Mouse (Mus musculus) c-Kit-positive CD71-positive TER-119-positive erythroid progenitor cells, embryonic 14.5 days (primary cell): ENCODE measurements around the gene Chmp6.

Experiments
- DNase-seq: peaks from one replicate; pipeline ENCODE4 v3.0.0-alpha.2; 2013; ENCODE audit warnings: low spot score

The Chmp6 gene

GRCm38 (mm10) chr11:119937772-119938502 is 24.7 kb downstream of the Chmp6 start:
- no peak for DNase-seq

- DNase-seq, result no peak
Observed at GRCm38 (mm10) chr11:119939073-119939710, 26.0 kb downstream of the Chmp6 start.

GRCm38 (mm10) chr11:119939711-119940106 is 26.5 kb downstream of the Chmp6 start:
- no peak for DNase-seq

GRCm38 (mm10) chr11:119940142-119940541 is 26.9 kb downstream of the Chmp6 start:
- no peak for DNase-seq

GRCm38 (mm10) chr11:119941794-119942193 is 28.6 kb downstream of the Chmp6 start:
- no peak for DNase-seq

- DNase-seq, result no peak
Observed at GRCm38 (mm10) chr11:119942201-119942726, 29.0 kb downstream of the Chmp6 start.

- peak; percentile 96 for DNase-seq
Observed at GRCm38 (mm10) chr11:119942727-119943427, 29.6 kb downstream of the Chmp6 start, which contains the start of gene Baiap2. TSS of gene Baiap2 (plus strand) at chr11:119942763.

- DNase-seq, result peak; percentile 20
Observed at GRCm38 (mm10) chr11:119943428-119943988, 30.3 kb downstream of the Chmp6 start.

GRCm38 (mm10) chr11:119945343-119945742 is 32.1 kb downstream of the Chmp6 start:
- DNase-seq, result no peak

- DNase-seq, result no peak
Observed at GRCm38 (mm10) chr11:119947426-119947825, 34.2 kb downstream of the Chmp6 start.

- no peak for DNase-seq
Observed at GRCm38 (mm10) chr11:119947897-119948296, 34.7 kb downstream of the Chmp6 start.

GRCm38 (mm10) chr11:119948305-119948704 is 35.1 kb downstream of the Chmp6 start:
- DNase-seq, result no peak

GRCm38 (mm10) chr11:119948803-119949202 is 35.6 kb downstream of the Chmp6 start:
- no peak for DNase-seq

- DNase-seq, result no peak
Observed at GRCm38 (mm10) chr11:119950535-119950934, 37.3 kb downstream of the Chmp6 start.

GRCm38 (mm10) chr11:119951326-119951725 is 38.1 kb downstream of the Chmp6 start:
- DNase-seq, result no peak

- DNase-seq, result no peak
Observed at GRCm38 (mm10) chr11:119952429-119953224, 39.4 kb downstream of the Chmp6 start.

- no peak for DNase-seq
Observed at GRCm38 (mm10) chr11:119954233-119954632, 41.0 kb downstream of the Chmp6 start.

GRCm38 (mm10) chr11:119954749-119955337 is 41.6 kb downstream of the Chmp6 start:
- no peak for DNase-seq

- DNase-seq, result no peak
Observed at GRCm38 (mm10) chr11:119955432-119955831, 42.2 kb downstream of the Chmp6 start.

- no peak for DNase-seq
Observed at GRCm38 (mm10) chr11:119956590-119956989, 43.3 kb downstream of the Chmp6 start.

- no peak for DNase-seq
Observed at GRCm38 (mm10) chr11:119958856-119959255, 45.6 kb downstream of the Chmp6 start.
